Mouse (Mus musculus): ENCODE data around the gene Aplp2. TPM values are rescaled to one million over a fixed set of nuclear protein-coding genes. Genes with fewer than 3 reads are reported as not detected.

Aplp2 gene
- polyA plus RNA-seq, 1 experiment, result 574 TPM

DNA sequence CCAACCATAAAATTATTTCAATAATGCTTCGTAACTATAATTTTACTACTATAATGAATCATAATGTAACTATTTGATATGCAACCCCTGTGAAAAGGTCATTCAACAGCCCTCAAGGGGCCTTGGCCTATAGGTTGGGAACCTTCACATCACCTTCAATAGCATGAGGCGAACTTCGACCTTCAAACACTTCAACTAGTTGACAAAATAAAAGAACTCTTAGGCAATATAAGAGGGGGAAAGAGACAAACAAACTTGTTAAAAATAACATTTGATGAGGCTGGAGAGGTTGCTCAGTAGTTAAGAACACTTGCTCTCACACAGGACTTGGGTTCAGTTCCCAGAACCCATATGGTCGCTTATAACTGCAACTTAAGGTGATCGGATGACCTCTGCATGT, 27.2 kb downstream of the Aplp2 start:
- H3K27ac ChIP-seq (ENCODE audit: insufficient read depth, low read depth, low read length), result no peak overlapping the region
- 94% methylated on average over 5 of the region's 5 CpGs for WGBS
- H3K4me1 ChIP-seq (ENCODE audit: control insufficient read depth, insufficient read depth, low read length), result peaks cover 12% of the 10 kb centered on the region; the same call in 1 of the 2 replicates
- TF ChIP-seq CTCF (conservative IDR thresholded peaks at IDR 0.05; ENCODE audit: insufficient read depth, insufficient read length, low read depth, low read length) (no peak), POLR2A (IDR thresholded peaks at IDR 0.05; ENCODE audit: low read depth, low read length) (no peak)
- DNase-seq, result no peak
- H3K4me3 ChIP-seq (ENCODE audit: insufficient read depth, low read depth, low read length), result no peak overlapping the region
- H3K27me3 ChIP-seq (replicated peaks; ENCODE audit: control insufficient read depth, insufficient read depth, low read length), result no peaks in the 10 kb centered on the region
- H3K36me3 ChIP-seq (ENCODE audit: control insufficient read depth, insufficient read depth, low read length), result no peaks in the 10 kb centered on the region

DNA sequence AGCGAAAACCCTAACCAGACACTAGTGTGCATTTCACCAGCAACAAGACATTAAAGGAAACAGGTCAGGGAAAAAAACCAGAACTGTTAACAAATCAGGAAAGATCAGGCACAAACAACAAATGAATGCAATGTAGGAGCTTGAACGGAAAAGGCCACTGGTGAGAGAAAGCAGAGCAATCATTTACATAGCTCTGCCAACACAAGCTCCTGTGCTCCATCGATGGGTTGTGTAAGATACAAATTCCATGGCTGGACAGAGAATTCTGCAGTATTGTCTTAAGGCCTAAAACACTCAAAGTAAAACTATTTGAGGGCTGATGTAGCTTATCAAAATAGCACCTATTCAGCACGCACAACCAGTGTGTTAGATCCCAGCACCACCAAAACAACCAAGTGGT, 28.6 kb downstream of the Aplp2 start:
- Histone ChIP-seq H3K4me3 (ENCODE audit: insufficient read depth, low read depth, low read length) (no peak overlapping the region), H3K27ac (ENCODE audit: insufficient read depth, low read depth, low read length) (no peak overlapping the region; the same call in 1 of the 2 replicates), H3K4me1 (ENCODE audit: control insufficient read depth, insufficient read depth, low read length) (peaks cover 12% of the 10 kb centered on the region; the same call in 1 of the 2 replicates), H3K36me3 (ENCODE audit: control insufficient read depth, insufficient read depth, low read length) (no peaks in the 10 kb centered on the region), H3K27me3 (replicated peaks; ENCODE audit: control insufficient read depth, insufficient read depth, low read length) (no peaks in the 10 kb centered on the region)
- no peak for DNase-seq
- TF ChIP-seq POLR2A (IDR thresholded peaks at IDR 0.05; ENCODE audit: low read depth, low read length) (no peak), CTCF (conservative IDR thresholded peaks at IDR 0.05; ENCODE audit: insufficient read depth, insufficient read length, low read depth, low read length) (no peak)
- WGBS, result 47% methylated on average over 4 of the region's 4 CpGs

DNA sequence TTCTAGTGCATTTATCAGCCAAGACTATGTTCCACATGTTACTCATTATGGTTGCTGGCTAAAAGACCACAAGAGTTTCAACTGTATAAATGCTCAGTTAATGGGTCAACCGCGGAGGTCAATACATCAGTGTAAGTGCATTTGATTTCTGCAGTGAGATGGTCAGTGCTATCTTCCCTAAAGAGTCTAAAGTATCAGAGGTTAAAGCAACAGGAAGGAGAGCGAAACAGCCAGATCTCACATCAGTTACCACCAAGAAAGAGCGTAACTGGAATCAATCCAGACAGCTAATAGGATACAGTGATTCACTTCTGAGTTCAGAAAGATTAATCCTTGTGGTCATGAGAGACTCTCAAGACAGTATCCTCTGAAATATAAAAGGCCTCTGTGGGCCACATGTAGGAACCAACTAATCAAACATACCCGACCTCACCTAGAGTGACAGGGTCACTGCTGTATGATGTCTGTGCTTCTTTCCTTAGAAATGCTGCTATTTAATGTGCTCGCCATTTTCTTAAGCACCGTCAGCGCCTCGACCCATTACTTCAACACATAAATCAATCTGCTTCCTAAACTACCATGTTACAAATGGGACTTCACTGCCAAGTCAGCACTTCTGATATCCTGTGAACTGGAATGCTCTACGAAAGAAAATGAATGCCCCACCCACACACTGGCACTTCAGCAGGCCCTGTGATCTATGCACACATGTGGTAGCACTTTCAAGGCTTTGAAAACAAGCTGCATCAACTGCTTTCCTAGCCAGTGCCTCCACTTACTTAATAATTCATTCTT, 30.1 kb downstream of the Aplp2 start:
- DNase-seq, result peak; percentile 22
- no peaks in the 10 kb centered on the region for H3K27me3 ChIP-seq (replicated peaks; ENCODE audit: control insufficient read depth, insufficient read depth, low read length)
- H3K4me1 ChIP-seq (ENCODE audit: control insufficient read depth, insufficient read depth, low read length), result peaks cover 16% of the 10 kb centered on the region; the same call in 1 of the 2 replicates
- WGBS, result 53% methylated on average over 10 of the region's 10 CpGs
- no peak overlapping the region for H3K27ac ChIP-seq (ENCODE audit: insufficient read depth, low read depth, low read length)
- TF ChIP-seq CTCF (conservative IDR thresholded peaks at IDR 0.05; ENCODE audit: insufficient read depth, insufficient read length, low read depth, low read length) (no peak), POLR2A (IDR thresholded peaks at IDR 0.05; ENCODE audit: low read depth, low read length) (no peak)
- H3K36me3 ChIP-seq (ENCODE audit: control insufficient read depth, insufficient read depth, low read length), result no peaks in the 10 kb centered on the region
- H3K4me3 ChIP-seq (ENCODE audit: insufficient read depth, low read depth, low read length), result no peak overlapping the region

DNA sequence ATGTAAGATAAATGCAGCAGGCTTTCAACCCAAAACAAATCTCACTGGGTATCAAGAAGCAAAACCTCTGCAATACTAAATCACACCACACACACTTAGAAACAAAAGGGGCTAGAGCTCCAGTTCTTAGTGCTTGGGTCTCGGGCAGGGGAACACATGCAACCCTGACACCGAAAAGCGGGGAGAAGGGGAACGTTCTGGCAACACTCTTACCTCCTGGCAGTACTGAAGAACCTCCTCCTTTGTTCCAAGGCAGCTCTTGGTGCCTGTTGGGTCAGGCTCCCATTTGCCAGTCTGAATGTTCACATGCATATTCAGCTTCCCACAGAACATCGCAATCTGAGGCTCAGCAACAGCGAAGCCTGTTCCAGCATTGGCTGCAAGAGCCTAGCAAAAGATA, 33.9 kb downstream of the Aplp2 start:
- Histone ChIP-seq H3K4me1 (ENCODE audit: control insufficient read depth, insufficient read depth, low read length) (peaks cover 20% of the 10 kb centered on the region; the same call in 1 of the 2 replicates), H3K4me3 (ENCODE audit: insufficient read depth, low read depth, low read length) (no peak overlapping the region), H3K36me3 (ENCODE audit: control insufficient read depth, insufficient read depth, low read length) (no peaks in the 10 kb centered on the region), H3K27me3 (replicated peaks; ENCODE audit: control insufficient read depth, insufficient read depth, low read length) (no peaks in the 10 kb centered on the region), H3K27ac (ENCODE audit: insufficient read depth, low read depth, low read length) (no peak overlapping the region)
- 90% methylated on average over 6 of the region's 6 CpGs for WGBS
- DNase-seq, result no peak
- no peak for TF ChIP-seq POLR2A (IDR thresholded peaks at IDR 0.05; ENCODE audit: low read depth, low read length)
- TF ChIP-seq CTCF (conservative IDR thresholded peaks at IDR 0.05; ENCODE audit: insufficient read depth, insufficient read length, low read depth, low read length), result no peak

DNA sequence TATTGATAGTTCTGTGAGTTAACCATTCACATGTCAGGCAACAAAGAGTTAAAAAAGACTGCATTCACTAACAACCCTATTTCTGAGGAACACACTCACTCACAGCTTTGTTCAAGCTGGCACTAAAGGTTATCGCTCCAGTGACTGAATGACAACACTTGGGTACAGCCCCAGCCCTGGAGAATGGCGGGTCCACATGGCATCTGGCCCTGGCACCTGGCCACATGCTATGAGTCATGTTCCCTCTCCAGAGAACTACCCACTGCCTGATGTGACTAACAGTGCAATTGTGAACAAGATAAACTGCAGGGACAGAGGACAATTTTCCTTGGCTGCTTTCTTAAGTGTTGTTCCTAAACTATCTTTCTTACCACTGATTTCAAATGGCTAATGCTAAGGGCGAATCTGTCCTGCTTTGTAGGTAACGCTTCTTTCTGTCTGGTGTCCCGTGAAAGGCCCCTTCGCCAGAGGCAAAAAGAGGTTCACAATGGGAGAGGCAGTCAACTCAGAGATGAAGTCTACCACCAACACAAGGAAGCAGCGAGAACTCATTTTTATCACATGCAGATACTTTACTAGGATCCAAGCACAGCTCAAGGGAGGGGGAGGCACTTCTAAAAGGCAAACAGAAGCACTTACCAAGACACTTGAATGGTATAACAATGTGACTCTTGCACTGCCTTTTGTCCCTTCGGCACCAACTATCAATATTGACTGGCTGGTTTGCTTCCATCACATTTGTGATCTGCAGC, 35.1 kb downstream of the Aplp2 start:
- H3K27ac ChIP-seq (ENCODE audit: insufficient read depth, low read depth, low read length), result no peak overlapping the region
- peak; percentile 75 for DNase-seq
- TF ChIP-seq POLR2A (IDR thresholded peaks at IDR 0.05; ENCODE audit: low read depth, low read length), result no peak
- no peak for TF ChIP-seq CTCF (conservative IDR thresholded peaks at IDR 0.05; ENCODE audit: insufficient read depth, insufficient read length, low read depth, low read length)
- peaks cover 16% of the 10 kb centered on the region; the same call in 1 of the 2 replicates for H3K4me1 ChIP-seq (ENCODE audit: control insufficient read depth, insufficient read depth, low read length)
- no peak overlapping the region for H3K4me3 ChIP-seq (ENCODE audit: insufficient read depth, low read depth, low read length)
- no peaks in the 10 kb centered on the region for H3K36me3 ChIP-seq (ENCODE audit: control insufficient read depth, insufficient read depth, low read length)
- H3K27me3 ChIP-seq (replicated peaks; ENCODE audit: control insufficient read depth, insufficient read depth, low read length), result no peaks in the 10 kb centered on the region
- 65% methylated on average over 8 of the region's 8 CpGs for WGBS

DNA sequence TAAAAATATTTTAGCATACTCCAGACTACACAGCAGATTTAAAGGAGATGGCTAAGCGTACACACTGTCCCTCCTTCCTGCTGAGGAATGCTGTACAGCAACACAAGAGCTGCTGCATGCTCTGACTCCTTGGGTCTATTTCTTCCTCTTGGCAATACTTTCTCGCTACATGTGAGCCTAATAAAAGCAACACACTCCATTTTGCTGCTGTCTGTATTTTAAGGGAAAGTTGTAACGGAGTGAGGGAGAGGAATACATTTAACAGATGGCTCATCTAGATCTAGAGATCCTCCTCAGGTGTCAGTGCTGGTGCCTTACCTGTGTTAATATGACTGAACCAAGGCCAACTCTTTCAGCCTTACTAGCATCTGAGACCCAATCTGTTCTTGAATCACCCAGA, 35.6 kb downstream of the Aplp2 start:
- H3K36me3 ChIP-seq (ENCODE audit: control insufficient read depth, insufficient read depth, low read length), result no peaks in the 10 kb centered on the region
- H3K27ac ChIP-seq (ENCODE audit: insufficient read depth, low read depth, low read length), result no peak overlapping the region

DNA sequence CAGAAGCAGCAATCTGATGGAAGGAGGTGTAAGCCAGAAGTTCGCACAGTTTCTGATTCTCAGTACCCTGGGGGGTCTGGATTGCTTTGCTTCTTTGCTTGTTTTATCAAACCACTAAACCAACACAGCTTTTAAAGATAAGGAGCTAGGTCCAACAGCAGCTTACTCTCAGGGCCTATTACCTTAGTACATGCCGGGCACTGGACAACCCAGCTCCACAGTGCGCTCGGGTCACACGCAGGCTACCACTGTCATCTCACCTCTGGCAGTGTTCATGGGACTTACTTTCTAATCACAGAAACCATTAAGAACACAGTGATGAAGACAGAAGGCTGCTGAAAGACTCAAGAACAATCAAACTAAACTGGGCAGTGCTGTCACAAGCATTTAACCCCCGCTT, 36.3 kb downstream of the Aplp2 start:
- Histone ChIP-seq H3K4me3 (ENCODE audit: insufficient read depth, low read depth, low read length) (no peak overlapping the region), H3K27me3 (replicated peaks; ENCODE audit: control insufficient read depth, insufficient read depth, low read length) (no peaks in the 10 kb centered on the region), H3K27ac (ENCODE audit: insufficient read depth, low read depth, low read length) (no peak overlapping the region), H3K4me1 (ENCODE audit: control insufficient read depth, insufficient read depth, low read length) (peaks cover 11% of the 10 kb centered on the region; the same call in 1 of the 2 replicates), H3K36me3 (ENCODE audit: control insufficient read depth, insufficient read depth, low read length) (no peaks in the 10 kb centered on the region)
- no peak for DNase-seq
- TF ChIP-seq CTCF (conservative IDR thresholded peaks at IDR 0.05; ENCODE audit: insufficient read depth, insufficient read length, low read depth, low read length) (no peak), POLR2A (IDR thresholded peaks at IDR 0.05; ENCODE audit: low read depth, low read length) (no peak)
- WGBS, result 95% methylated on average over 6 of the region's 6 CpGs

More for the DNA sequence above, 35.6 kb downstream of the Aplp2 start:
- Histone ChIP-seq H3K4me3 (ENCODE audit: insufficient read depth, low read depth, low read length) (no peak overlapping the region), H3K27me3 (replicated peaks; ENCODE audit: control insufficient read depth, insufficient read depth, low read length) (no peaks in the 10 kb centered on the region), H3K4me1 (ENCODE audit: control insufficient read depth, insufficient read depth, low read length) (peaks cover 11% of the 10 kb centered on the region; the same call in 1 of the 2 replicates)
- no peak for DNase-seq
- 80% methylated on average over 3 of the region's 3 CpGs for WGBS
- TF ChIP-seq CTCF (conservative IDR thresholded peaks at IDR 0.05; ENCODE audit: insufficient read depth, insufficient read length, low read depth, low read length), result no peak
- TF ChIP-seq POLR2A (IDR thresholded peaks at IDR 0.05; ENCODE audit: low read depth, low read length), result no peak
